ENCODE assay signal across 8 mouse cellular contexts in genomic region chr13:76056896-76057266, GRCm38 (mm10). TPM values are rescaled to one million over a fixed set of nuclear protein-coding genes. Genes with fewer than 3 reads are reported as not detected.
DNase-seq lines count a peak whose midpoint lies in the region; ATAC-seq and TF ChIP-seq lines count a peak whose summit lies in the region.

Gene Gpr150, minus strand, starts transcription at chr13:76056996.

- no peak for TF ChIP-seq CTCF in layer of hippocampus, adult 2 months (conservative IDR thresholded peaks at IDR 0.05)

- no peaks in the 10 kb centered on the region for H3K9me3 ChIP-seq in embryonic facial prominence, embryonic 14.5 days (ENCODE audit: control insufficient read depth, low read length)
- no peaks in the 10 kb centered on the region for H3K9me3 ChIP-seq in intestine, embryonic 15.5 days
- H3K9me3 ChIP-seq in neural tube, embryonic 12.5 days, result no peaks in the 10 kb centered on the region

- DNase-seq in layer of hippocampus, adult 2 months (ENCODE audit: low spot score in 2 of 2), result no peak
- no peak for DNase-seq in layer of hippocampus, adult 9-11 months
- DNase-seq in embryonic facial prominence, embryonic 14.5 days (ENCODE audit: low spot score), result no peak
- no peak for DNase-seq in spleen, adult 18-20 months
- DNase-seq in frontal cortex, postnatal 10 days (ENCODE audit: low spot score in 2 of 2), result no peak
- no peak for DNase-seq in ovary, postnatal 14 days (ENCODE audit: low spot score)

- H3K27ac ChIP-seq in layer of hippocampus, adult 2 months, result peak within 1 kb of the TSS; percentile 87
- H3K27ac ChIP-seq in embryonic facial prominence, embryonic 14.5 days (replicated peaks; ENCODE audit: low read depth, low read length), result no peak within 1 kb of the TSS
- no peak within 1 kb of the TSS for H3K27ac ChIP-seq in intestine, embryonic 15.5 days
- no peak within 1 kb of the TSS for H3K27ac ChIP-seq in neural tube, embryonic 12.5 days

- ATAC-seq in embryonic facial prominence, embryonic 14.5 days (ENCODE audit: low read depth), result no peak
- no peak for ATAC-seq in intestine, embryonic 15.5 days
- ATAC-seq in neural tube, embryonic 12.5 days (ENCODE audit: low FRiP score, low read depth), result peak; percentile 1; the same call in 1 of the 2 replicates

- H3K27me3 ChIP-seq in embryonic facial prominence, embryonic 14.5 days (replicated peaks; ENCODE audit: control insufficient read depth, insufficient read depth, low read length), result peaks cover 50% of the 10 kb centered on the region
- H3K27me3 ChIP-seq in intestine, embryonic 15.5 days (replicated peaks), result peaks cover 38% of the 10 kb centered on the region
- peaks cover 43% of the 10 kb centered on the region for H3K27me3 ChIP-seq in neural tube, embryonic 12.5 days (replicated peaks)

- no peaks in the 10 kb centered on the region for H3K36me3 ChIP-seq in embryonic facial prominence, embryonic 14.5 days (ENCODE audit: control insufficient read depth, insufficient read depth, low read length)
- no peaks in the 10 kb centered on the region for H3K36me3 ChIP-seq in intestine, embryonic 15.5 days
- H3K36me3 ChIP-seq in neural tube, embryonic 12.5 days, result no peaks in the 10 kb centered on the region

- peak within 1 kb of the TSS; percentile 53; the same call in 1 of the 2 replicates for H3K9ac ChIP-seq in embryonic facial prominence, embryonic 14.5 days (ENCODE audit: low read depth, low read length)
- H3K9ac ChIP-seq in intestine, embryonic 15.5 days, result peak within 1 kb of the TSS; percentile 9
- peak within 1 kb of the TSS; percentile 56 for H3K9ac ChIP-seq in neural tube, embryonic 12.5 days

- 16% methylated on average over 10 of the region's 10 CpGs for WGBS in embryonic facial prominence, embryonic 14.5 days
- WGBS in intestine, embryonic 15.5 days, result 14% methylated on average over 10 of the region's 10 CpGs
- 16% methylated on average over 10 of the region's 10 CpGs for WGBS in neural tube, embryonic 12.5 days

- H3K4me3 ChIP-seq in layer of hippocampus, adult 2 months, result peak within 1 kb of the TSS; percentile 75
- H3K4me3 ChIP-seq in embryonic facial prominence, embryonic 14.5 days (ENCODE audit: low read depth, low read length), result peak within 1 kb of the TSS; percentile 48
- peak within 1 kb of the TSS; percentile 40 for H3K4me3 ChIP-seq in intestine, embryonic 15.5 days (replicated peaks)
- H3K4me3 ChIP-seq in neural tube, embryonic 12.5 days, result peak within 1 kb of the TSS; percentile 50

- peaks cover 11% of the 10 kb centered on the region; the same call in 1 of the 2 replicates for H3K4me1 ChIP-seq in embryonic facial prominence, embryonic 14.5 days (ENCODE audit: control insufficient read depth, insufficient read depth, low read length)
- peaks cover 15% of the 10 kb centered on the region for H3K4me1 ChIP-seq in intestine, embryonic 15.5 days (replicated peaks)
- H3K4me1 ChIP-seq in neural tube, embryonic 12.5 days, result peaks cover 17% of the 10 kb centered on the region

- H3K4me2 ChIP-seq in embryonic facial prominence, embryonic 14.5 days (ENCODE audit: low read depth, low read length), result peak within 1 kb of the TSS; percentile 90
- peak within 1 kb of the TSS; percentile 96 for H3K4me2 ChIP-seq in intestine, embryonic 15.5 days (replicated peaks)
- peak within 1 kb of the TSS; percentile 99 for H3K4me2 ChIP-seq in neural tube, embryonic 12.5 days (replicated peaks)

RNA-seq across cellular contexts. Expression of gene Gpr150, which starts in this region (rescaled TPM):
- 1 to 10 TPM; 1.6 to 2.2 TPM for total RNA-seq in layer of hippocampus, adult 2 months (2021)
- polyA plus RNA-seq in embryonic facial prominence, embryonic 14.5 days (2014; fragmentation: Nextera tagmentation; extraction: Ambion mirVana), result 0.31 and 0.46 TPM in 2 replicates
- 0.15 and 0.25 TPM in 2 replicates for polyA plus RNA-seq in intestine, embryonic 15.5 days (2015; fragmentation: Nextera tagmentation; extraction: Ambion mirVana)
- polyA plus RNA-seq in neural tube, embryonic 12.5 days (2016; fragmentation: Nextera tagmentation; extraction: Ambion mirVana), result 0.80 and 0.91 TPM in 2 replicates

Comparison
In these comparisons a context has a peak if more than half of its experiments do, and no peak if none do; other contexts are left out.
1. Peak in ATAC-seq, H3K4me3 ChIP-seq, H3K9ac ChIP-seq and H3K4me2 ChIP-seq in neural tube, embryonic 12.5 days; RNA of the gene not detected or under 1 TPM.